ENCODE assay signal across 1 mouse cellular context in the genomic region with DNA sequence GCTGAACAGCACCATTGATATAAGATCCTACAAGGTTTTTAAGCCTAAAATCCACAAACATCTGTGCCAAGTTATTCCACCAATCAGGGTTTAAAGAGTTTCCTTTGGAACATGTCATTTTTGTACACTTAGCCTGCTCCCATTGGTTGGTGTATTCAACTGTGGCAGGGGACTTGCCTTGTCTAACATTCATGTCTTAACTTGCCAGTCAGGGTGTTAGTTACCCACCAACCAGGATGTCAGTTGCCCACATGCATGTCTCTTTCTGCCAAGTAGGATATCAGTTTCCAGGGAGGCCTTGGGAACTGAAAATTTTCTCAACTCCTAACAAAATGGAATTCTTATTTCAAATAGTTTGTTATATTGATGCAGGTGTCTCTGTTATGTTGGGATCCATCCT.
A peak's percentile ranks its signal among the peaks of the same experiment; 100 is the strongest.
TF ChIP-seq lines count a peak whose summit lies in the region.

No protein-coding gene starts in this region.

TF ChIP-seq in CH12.LX, 34 proteins besides CTCF, POLR2A, EP300 and RAD21 (continued from another document):
- no peak; the same call in 1 of the 2 replicates for TF ChIP-seq ZMIZ1 (IDR thresholded peaks at IDR 0.05; ENCODE audit: low read depth, low read length)
- TF ChIP-seq NELFE (IDR thresholded peaks at IDR 0.05; ENCODE audit: low read depth, low read length) = no peak
- no peak for TF ChIP-seq MAZ (IDR thresholded peaks at IDR 0.05; ENCODE audit: low read depth, low read length)
- TF ChIP-seq IRF4 (IDR thresholded peaks at IDR 0.05; ENCODE audit: low read depth, low read length) = peak; percentile 57; the same call in 1 of the 2 replicates
- TF ChIP-seq TCF12 (IDR thresholded peaks at IDR 0.05; ENCODE audit: low read depth, low read length) = peak; percentile 50; the same call in 1 of the 2 replicates
